Mouse (Mus musculus): ENCODE data around the gene Phactr2. TPM values are rescaled to one million over a fixed set of nuclear protein-coding genes. Genes with fewer than 3 reads are reported as not detected.

Phactr2 gene
- polyA plus RNA-seq, 1 experiment from 2014 or later = 4.6 TPM

- 68% methylated on average over 2 of the region's 2 CpGs for WGBS (ENCODE audit: insufficient replicate concordance)
- H3K4me1 ChIP-seq (replicated peaks) = no peaks in the 10 kb centered on the region
- no peaks in the 10 kb centered on the region for H3K27me3 ChIP-seq
- no peak overlapping the region for H3K27ac ChIP-seq (replicated peaks)
- no peak overlapping the region for H3K4me2 ChIP-seq
- ATAC-seq (ENCODE audit: insufficient read depth) = no peak
- H3K36me3 ChIP-seq (replicated peaks) = no peaks in the 10 kb centered on the region
- H3K9ac ChIP-seq = no peak overlapping the region
- no peaks in the 10 kb centered on the region for H3K9me3 ChIP-seq (replicated peaks)
- H3K4me3 ChIP-seq (replicated peaks) = no peak overlapping the region
Observed at GRCm38 (mm10) chr10:13233143-13233622, 241.0 kb downstream of the Phactr2 start.

- H3K9ac ChIP-seq = no peak overlapping the region
- no peak overlapping the region for H3K27ac ChIP-seq (replicated peaks)
- H3K4me2 ChIP-seq = no peak overlapping the region
- H3K36me3 ChIP-seq (replicated peaks) = no peaks in the 10 kb centered on the region
- H3K9me3 ChIP-seq (replicated peaks) = no peaks in the 10 kb centered on the region
- H3K27me3 ChIP-seq = no peaks in the 10 kb centered on the region
- no peaks in the 10 kb centered on the region for H3K4me1 ChIP-seq (replicated peaks)
- 70% methylated on average over 9 of the region's 9 CpGs for WGBS (ENCODE audit: insufficient replicate concordance)
- no peak overlapping the region for H3K4me3 ChIP-seq (replicated peaks)
- no peak for ATAC-seq (ENCODE audit: insufficient read depth)
Observed at GRCm38 (mm10) chr10:13232443-13233142, 241.6 kb downstream of the Phactr2 start.

GRCm38 (mm10) chr10:13230716-13231115, 243.5 kb downstream of the Phactr2 start:
- Histone ChIP-seq H3K9ac (no peak overlapping the region), H3K27me3 (no peaks in the 10 kb centered on the region), H3K4me1 (replicated peaks) (no peaks in the 10 kb centered on the region), H3K4me3 (replicated peaks) (no peak overlapping the region), H3K4me2 (no peak overlapping the region), H3K36me3 (replicated peaks) (no peaks in the 10 kb centered on the region), H3K27ac (replicated peaks) (no peak overlapping the region), H3K9me3 (replicated peaks) (no peaks in the 10 kb centered on the region)
- no peak for ATAC-seq (ENCODE audit: insufficient read depth)
- WGBS (ENCODE audit: insufficient replicate concordance) = 77% methylated on average over 7 of the region's 7 CpGs

- Histone ChIP-seq H3K9me3 (replicated peaks) (no peaks in the 10 kb centered on the region), H3K4me1 (replicated peaks) (no peaks in the 10 kb centered on the region), H3K36me3 (replicated peaks) (no peaks in the 10 kb centered on the region), H3K27me3 (no peaks in the 10 kb centered on the region), H3K4me3 (replicated peaks) (no peak overlapping the region), H3K4me2 (no peak overlapping the region), H3K27ac (replicated peaks) (no peak overlapping the region), H3K9ac (no peak overlapping the region)
- WGBS (ENCODE audit: insufficient replicate concordance) = 47% methylated on average over 7 of the region's 7 CpGs
- no peak for ATAC-seq (ENCODE audit: insufficient read depth)
Observed at GRCm38 (mm10) chr10:13225377-13226063, 248.7 kb downstream of the Phactr2 start.

- Histone ChIP-seq H3K4me1 (replicated peaks) (no peaks in the 10 kb centered on the region), H3K27ac (replicated peaks) (no peak overlapping the region), H3K9me3 (replicated peaks) (no peaks in the 10 kb centered on the region), H3K4me2 (no peak overlapping the region), H3K36me3 (replicated peaks) (no peaks in the 10 kb centered on the region), H3K4me3 (replicated peaks) (no peak overlapping the region), H3K9ac (no peak overlapping the region), H3K27me3 (no peaks in the 10 kb centered on the region)
- no peak for ATAC-seq (ENCODE audit: insufficient read depth)
- 63% methylated on average over 3 of the region's 3 CpGs for WGBS (ENCODE audit: insufficient replicate concordance)
Observed at GRCm38 (mm10) chr10:13222135-13222534, 252.1 kb downstream of the Phactr2 start.

GRCm38 (mm10) chr10:13220061-13220460, 254.2 kb downstream of the Phactr2 start:
- Histone ChIP-seq H3K27ac (replicated peaks) (no peak overlapping the region), H3K9me3 (replicated peaks) (no peaks in the 10 kb centered on the region), H3K4me3 (replicated peaks) (no peak overlapping the region), H3K4me2 (no peak overlapping the region), H3K9ac (no peak overlapping the region), H3K4me1 (replicated peaks) (0 out of 2 replicates have a peak, but pooled peaks cover 4% of the 10 kb centered on the region), H3K27me3 (no peaks in the 10 kb centered on the region), H3K36me3 (replicated peaks) (no peaks in the 10 kb centered on the region)
- 62% methylated on average over 1 of the region's 1 CpGs for WGBS (ENCODE audit: insufficient replicate concordance)
- no peak for ATAC-seq (ENCODE audit: insufficient read depth)

GRCm38 (mm10) chr10:13213956-13214355, 260.3 kb downstream of the Phactr2 start:
- no peak for ATAC-seq (ENCODE audit: insufficient read depth)
- 73% methylated on average over 12 of the region's 12 CpGs for WGBS (ENCODE audit: insufficient replicate concordance)
- no peaks in the 10 kb centered on the region for H3K9me3 ChIP-seq (replicated peaks)

GRCm38 (mm10) chr10:13212829-13213228, 261.4 kb downstream of the Phactr2 start:
- WGBS (ENCODE audit: insufficient replicate concordance) = 60% methylated on average over 6 of the region's 6 CpGs

More at GRCm38 (mm10) chr10:13213956-13214355, 260.3 kb downstream of the Phactr2 start:
- Histone ChIP-seq H3K4me2 (no peak overlapping the region), H3K27ac (replicated peaks) (no peak overlapping the region), H3K27me3 (no peaks in the 10 kb centered on the region), H3K4me3 (replicated peaks) (no peak overlapping the region), H3K36me3 (replicated peaks) (0 out of 2 replicates have a peak, but pooled peaks cover 3% of the 10 kb centered on the region), H3K4me1 (replicated peaks) (0 out of 2 replicates have a peak, but pooled peaks cover 4% of the 10 kb centered on the region), H3K9ac (no peak overlapping the region)

GRCm38 (mm10) chr10:13212326-13212725, 261.9 kb downstream of the Phactr2 start:
- H3K4me1 ChIP-seq (replicated peaks) = 0 out of 2 replicates have a peak, but pooled peaks cover 4% of the 10 kb centered on the region
- WGBS (ENCODE audit: insufficient replicate concordance) = 70% methylated on average over 9 of the region's 9 CpGs
- ATAC-seq (ENCODE audit: insufficient read depth) = no peak

More at GRCm38 (mm10) chr10:13212829-13213228, 261.4 kb downstream of the Phactr2 start:
- 0 out of 2 replicates have a peak, but pooled peaks cover 3% of the 10 kb centered on the region for H3K36me3 ChIP-seq (replicated peaks)
- H3K9ac ChIP-seq = no peak overlapping the region
- no peak overlapping the region for H3K4me3 ChIP-seq (replicated peaks)
- no peak overlapping the region for H3K27ac ChIP-seq (replicated peaks)
- ATAC-seq (ENCODE audit: insufficient read depth) = no peak
- no peaks in the 10 kb centered on the region for H3K27me3 ChIP-seq
- no peak overlapping the region for H3K4me2 ChIP-seq
- no peaks in the 10 kb centered on the region for H3K9me3 ChIP-seq (replicated peaks)
- H3K4me1 ChIP-seq (replicated peaks) = 0 out of 2 replicates have a peak, but pooled peaks cover 4% of the 10 kb centered on the region

GRCm38 (mm10) chr10:13209930-13210637, 264.1 kb downstream of the Phactr2 start:
- WGBS (ENCODE audit: insufficient replicate concordance) = 55% methylated on average over 8 of the region's 8 CpGs

More at GRCm38 (mm10) chr10:13212326-13212725, 261.9 kb downstream of the Phactr2 start:
- Histone ChIP-seq H3K36me3 (replicated peaks) (0 out of 2 replicates have a peak, but pooled peaks cover 3% of the 10 kb centered on the region), H3K4me2 (no peak overlapping the region), H3K9me3 (replicated peaks) (no peaks in the 10 kb centered on the region), H3K9ac (no peak overlapping the region), H3K27ac (replicated peaks) (no peak overlapping the region), H3K4me3 (replicated peaks) (no peak overlapping the region), H3K27me3 (no peaks in the 10 kb centered on the region)

GRCm38 (mm10) chr10:13209506-13209905, 264.7 kb downstream of the Phactr2 start:
- H3K4me2 ChIP-seq = no peak overlapping the region
- H3K36me3 ChIP-seq (replicated peaks) = 0 out of 2 replicates have a peak, but pooled peaks cover 3% of the 10 kb centered on the region
- no peaks in the 10 kb centered on the region for H3K9me3 ChIP-seq (replicated peaks)
- H3K27me3 ChIP-seq = no peaks in the 10 kb centered on the region
- no peak overlapping the region for H3K4me3 ChIP-seq (replicated peaks)
- no peaks in the 10 kb centered on the region for H3K4me1 ChIP-seq (replicated peaks)
- no peak overlapping the region for H3K9ac ChIP-seq
- ATAC-seq (ENCODE audit: insufficient read depth) = no peak
- WGBS (ENCODE audit: insufficient replicate concordance) = 51% methylated on average over 3 of the region's 3 CpGs
- H3K27ac ChIP-seq (replicated peaks) = no peak overlapping the region

More at GRCm38 (mm10) chr10:13209930-13210637, 264.1 kb downstream of the Phactr2 start:
- H3K36me3 ChIP-seq (replicated peaks) = 0 out of 2 replicates have a peak, but pooled peaks cover 3% of the 10 kb centered on the region
- no peaks in the 10 kb centered on the region for H3K4me1 ChIP-seq (replicated peaks)
- no peak overlapping the region for H3K4me2 ChIP-seq
- H3K4me3 ChIP-seq (replicated peaks) = no peak overlapping the region
- H3K9me3 ChIP-seq (replicated peaks) = no peaks in the 10 kb centered on the region
- no peak overlapping the region for H3K27ac ChIP-seq (replicated peaks)
- ATAC-seq (ENCODE audit: insufficient read depth) = no peak
- H3K9ac ChIP-seq = no peak overlapping the region
- no peaks in the 10 kb centered on the region for H3K27me3 ChIP-seq
